Mouse (Mus musculus) olfactory bulb, adult 2 months (tissue): Measurements from ENCODE around the gene Styx. TPM values are rescaled to one million over a fixed set of nuclear protein-coding genes. Genes with fewer than 3 reads are reported as not detected.

Experiments
- H3K27ac ChIP-seq: fragments of 200-500 bp; 2 replicates; pipeline ENCODE4 v1.5.1; 2012; ENCODE audit warnings: low read depth, low read length; ENCODE audit not compliant: insufficient read depth
- H3K4me1 ChIP-seq: fragments of 200-500 bp; 2 replicates; pipeline ENCODE4 v1.6.1; 2012; ENCODE audit warnings: low read length; ENCODE audit not compliant: control insufficient read depth, insufficient read depth
- H3K4me3 ChIP-seq: fragments of 200-500 bp; 2 replicates; pipeline ENCODE4 v1.5.1; 2012; ENCODE audit warnings: mild to moderate bottlenecking, low read depth, low read length, moderate library complexity; ENCODE audit not compliant: insufficient read depth
- CTCF ChIP-seq: fragments of 200-500 bp; IDR thresholded peaks from 2 replicates; pipeline ENCODE4 v1.5.1; 2012; ENCODE audit warnings: low read depth, mild to moderate bottlenecking, low read length, moderate library complexity; ENCODE audit not compliant: insufficient read depth
- POLR2A ChIP-seq: fragments of 200-500 bp; IDR thresholded peaks from 2 replicates; pipeline ENCODE4 v1.6.1; 2012; ENCODE audit warnings: mild to moderate bottlenecking, low read depth, low read length, moderate library complexity; ENCODE audit not compliant: insufficient read depth
- WGBS: fragments of 180-500 bp; shearing (Covaris S2); methylation state at CpG from one replicate; pipeline ENCODE4 v1.1.7; 2018; 5-methylcytosine and 5-hydroxymethylcytosine counted together
- polyA plus RNA-seq: library from polyadenylated mRNA; stranded (reverse); fragments of >200 nt; gene quantifications from 2 replicates; pipeline ENCODE4 v1.2.4, GENCODE M21; 2012; ENCODE audit warnings: low replicate concordance; ENCODE audit not compliant: missing spikeins, insufficient read depth, insufficient read length

Styx gene
- polyA plus RNA-seq, 1 experiment: not detected

- no peaks in the 10 kb centered on the region for H3K4me1 ChIP-seq
- no peak overlapping the region for H3K27ac ChIP-seq
- H3K4me3 ChIP-seq: no peak overlapping the region
- WGBS: 91% methylated on average over 8 of the region's 8 CpGs
- TF ChIP-seq POLR2A (no peak), CTCF (no peak)
These were observed 118.6 kb downstream of the Styx start for GRCm38 (mm10) chr14:45469446-45469845.

Other genes starting within 250 kb of the Styx start
- gene Gpr137c, start 131.4 kb upstream of the Styx start, polyA plus RNA-seq: not detected in 2 replicates
- gene Txndc16, start 130.8 kb upstream of the Styx start, polyA plus RNA-seq: 60.2 TPM in 1 of 2 replicates, not detected in the other
- gene Ero1l, start 32.3 kb upstream of the Styx start, polyA plus RNA-seq: not detected in 2 replicates
- 425 TPM in 1 of 2 replicates, not detected in the other for gene Psmc6, start 21.3 kb upstream of the Styx start, polyA plus RNA-seq
- not detected in 2 replicates for gene Gnpnat1, start 53.8 kb downstream of the Styx start, polyA plus RNA-seq
- 298 TPM in 1 of 2 replicates, not detected in the other for gene Fermt2, start 179.0 kb downstream of the Styx start, polyA plus RNA-seq